Mouse (Mus musculus) gastrocnemius, postnatal 25 days (tissue): ENCODE results near the gene Asgr1. TPM values are rescaled to one million over a fixed set of nuclear protein-coding genes. Genes with fewer than 3 reads are reported as not detected.
"Not testable (repeated sequence)": the region's sequence is repeated elsewhere in the genome, so short reads cannot be mapped to it uniquely, and the experiment has no call there.

Source experiments
- DNase-seq: peaks from one replicate; pipeline ENCODE4 v3.0.0; 2022
- microRNA-seq, 2 experiments: library from miRNA; unstranded; fragments of <30 nt; microRNA quantifications; one replicate each; pipeline ENCODE4 v1.2.0; 2021; ENCODE audit warnings: borderline replicate concordance in 2 of 2
- total RNA-seq, 2 experiments: library from RNA; stranded (reverse); gene quantifications; 1 replicate in 1 of 2; 2 replicates in 1 of 2; pipeline ENCODE4 v1.2.3; 2021

Gene Asgr1
- total RNA-seq, 2 experiments from 2014 or later = not detected

GRCm38 (mm10) chr11:70068245-70068644, 14.4 kb downstream of the Asgr1 start:
- no peak for DNase-seq

- DNase-seq = no peak
Observed at GRCm38 (mm10) chr11:70070057-70070456, 16.2 kb downstream of the Asgr1 start.

GRCm38 (mm10) chr11:70070603-70071002, 16.7 kb downstream of the Asgr1 start:
- DNase-seq = not testable (repeated sequence)

- DNase-seq = peak; percentile 56
Observed at GRCm38 (mm10) chr11:70074379-70075071, 20.6 kb downstream of the Asgr1 start.

GRCm38 (mm10) chr11:70075581-70075980, 21.7 kb downstream of the Asgr1 start:
- no peak for DNase-seq

- no peak for DNase-seq
Observed at GRCm38 (mm10) chr11:70077441-70077840, 23.6 kb downstream of the Asgr1 start.

- no peak for DNase-seq
Observed at GRCm38 (mm10) chr11:70079175-70079574, 25.3 kb downstream of the Asgr1 start.

- DNase-seq = no peak
Observed at GRCm38 (mm10) chr11:70079928-70080327, 26.0 kb downstream of the Asgr1 start.

- DNase-seq = no peak
Observed at GRCm38 (mm10) chr11:70080803-70081590, 27.1 kb downstream of the Asgr1 start.

GRCm38 (mm10) chr11:70084563-70084962, 30.7 kb downstream of the Asgr1 start:
- DNase-seq = peak; percentile 29

GRCm38 (mm10) chr11:70091986-70092783, 38.3 kb downstream of the Asgr1 start, which contains the start of gene Asgr2:
Gene Asgr2 (plus strand): TSS chr11:70092644.
- DNase-seq = peak; percentile 26

- no peak for DNase-seq
Observed at GRCm38 (mm10) chr11:70097396-70097795, 43.5 kb downstream of the Asgr1 start.

- DNase-seq = no peak
Observed at GRCm38 (mm10) chr11:70099102-70099501, 45.2 kb downstream of the Asgr1 start.

GRCm38 (mm10) chr11:70099809-70100208, 45.9 kb downstream of the Asgr1 start:
- no peak for DNase-seq

- DNase-seq = no peak
Observed at GRCm38 (mm10) chr11:70103701-70104315, 49.9 kb downstream of the Asgr1 start.

- DNase-seq = no peak
Observed at GRCm38 (mm10) chr11:70107085-70107484, 53.2 kb downstream of the Asgr1 start.

Small RNA genes within 50 kb of the gene (microRNA-seq; reads per million reads assigned to microRNA genes)
- gene Mir324 = 728 to 785 reads per million in 2 experiments

Other genes starting within 250 kb of the Asgr1 start
- gene Tmem102, start 248.5 kb upstream of the Asgr1 start, total RNA-seq = under 1 TPM; 0.18 to 0.35 TPM
- gene Gm39566, start 238.8 kb upstream of the Asgr1 start, total RNA-seq = not detected
- not detected for gene Spem2, start 235.6 kb upstream of the Asgr1 start, total RNA-seq
- gene Spem1, start 231.9 kb upstream of the Asgr1 start, total RNA-seq = not detected
- 1 to 10 TPM; 3.1 to 3.9 TPM for gene Nlgn2, start 216.3 kb upstream of the Asgr1 start, total RNA-seq
- 100 to 1,000 TPM; 126 to 144 TPM for gene Tmem256, start 215.6 kb upstream of the Asgr1 start, total RNA-seq
- gene Plscr3, start 207.7 kb upstream of the Asgr1 start, total RNA-seq = 10 to 100 TPM; 10.8 to 13.7 TPM
- under 1 TPM in 1 of 2 experiments, not detected in 1; 0.11 TPM for gene Tnk1, start 195.4 kb upstream of the Asgr1 start, total RNA-seq
- gene Tmem95, start 176.1 kb upstream of the Asgr1 start, total RNA-seq = not detected
- 1 to 10 TPM; 1.7 to 2.2 TPM for gene Kctd11, start 172.7 kb upstream of the Asgr1 start, total RNA-seq
- under 1 TPM; 0.26 to 0.38 TPM for gene Acap1, start 158.5 kb upstream of the Asgr1 start, total RNA-seq
- gene 2810408A11Rik, start 153.1 kb upstream of the Asgr1 start, total RNA-seq = not detected
- gene Neurl4, start 153.0 kb upstream of the Asgr1 start, total RNA-seq = 10 to 100 TPM; 25.4 to 26.0 TPM
- gene Gps2, start 140.2 kb upstream of the Asgr1 start, total RNA-seq = 10 to 100 TPM; 34.6 to 35.2 TPM
- 100 to 1,000 TPM; 417 to 422 TPM for gene Eif5a, start 132.1 kb upstream of the Asgr1 start, total RNA-seq
- 10 to 100 TPM; 10.4 to 10.9 TPM for gene Ybx2, start 118.3 kb upstream of the Asgr1 start, total RNA-seq
- gene Slc2a4, start 105.9 kb upstream of the Asgr1 start, total RNA-seq = 100 to 1,000 TPM; 306 to 340 TPM
- under 1 TPM in 1 of 2 experiments, not detected in 1; 0.91 TPM for gene Cldn7, start 89.3 kb upstream of the Asgr1 start, total RNA-seq
- 100 to 1,000 TPM; 195 to 205 TPM for gene Ctdnep1, start 72.9 kb upstream of the Asgr1 start, total RNA-seq
- gene Elp5, start 71.6 kb upstream of the Asgr1 start, total RNA-seq = 10 to 100 TPM; 37.0 to 44.2 TPM
- 100 to 1,000 TPM; 148 to 170 TPM for gene Gabarap, start 62.9 kb upstream of the Asgr1 start, total RNA-seq
- 10 to 100 TPM; 15.0 to 16.1 TPM for gene Phf23, start 58.3 kb upstream of the Asgr1 start, total RNA-seq
- 1 to 10 TPM; 3.7 to 4.1 TPM for gene Dvl2, start 53.5 kb upstream of the Asgr1 start, total RNA-seq
- 100 to 1,000 TPM; 342 to 380 TPM for gene Acadvl, start 38.7 kb upstream of the Asgr1 start, total RNA-seq
- 1 to 10 TPM; 5.6 to 6.9 TPM for gene Dlg4, start 37.1 kb upstream of the Asgr1 start, total RNA-seq
- gene Asgr2, start 38.6 kb downstream of the Asgr1 start, total RNA-seq = not detected
- gene Mgl2, start 76.2 kb downstream of the Asgr1 start, total RNA-seq = 1 to 10 TPM; 2.5 to 3.6 TPM
- 1 to 10 TPM; 1.3 to 4.3 TPM for gene Clec10a, start 102.1 kb downstream of the Asgr1 start, total RNA-seq
- gene Slc16a11, start 158.7 kb downstream of the Asgr1 start, total RNA-seq = not detected
- under 1 TPM; 0.10 to 0.88 TPM for gene Slc16a13, start 167.0 kb downstream of the Asgr1 start, total RNA-seq
- gene Bcl6b, start 175.7 kb downstream of the Asgr1 start, total RNA-seq = 1 to 10 TPM; 4.1 to 6.2 TPM
- 10 to 100 TPM; 26.9 to 36.2 TPM for gene 0610010K14Rik, start 183.8 kb downstream of the Asgr1 start, total RNA-seq
- gene Gm21988, start 185.7 kb downstream of the Asgr1 start, total RNA-seq = 1 to 10 TPM; 2.4 to 3.0 TPM
- gene Rnasek, start 185.8 kb downstream of the Asgr1 start, total RNA-seq = 100 to 1,000 TPM in 1 of 2 experiments, 10 to 100 TPM in 1; 96.1 to 126 TPM
- under 1 TPM; 0.67 to 0.80 TPM for gene Alox12, start 201.3 kb downstream of the Asgr1 start, total RNA-seq